Mouse (Mus musculus) bone marrow macrophage, adult 2 months (primary cell): Measurements from ENCODE around the gene Chst3.

Experiments used
- CTCF ChIP-seq: IDR thresholded peaks from 2 replicates; pipeline ENCODE4 v1.5.1; 2012; ENCODE audit warnings: low read depth, mild to moderate bottlenecking, low read length, moderate library complexity
- POLR2A ChIP-seq: IDR thresholded peaks from 2 replicates; pipeline ENCODE4 v1.6.1; 2012; ENCODE audit warnings: mild to moderate bottlenecking, low read depth, low read length, borderline replicate concordance

DNA sequence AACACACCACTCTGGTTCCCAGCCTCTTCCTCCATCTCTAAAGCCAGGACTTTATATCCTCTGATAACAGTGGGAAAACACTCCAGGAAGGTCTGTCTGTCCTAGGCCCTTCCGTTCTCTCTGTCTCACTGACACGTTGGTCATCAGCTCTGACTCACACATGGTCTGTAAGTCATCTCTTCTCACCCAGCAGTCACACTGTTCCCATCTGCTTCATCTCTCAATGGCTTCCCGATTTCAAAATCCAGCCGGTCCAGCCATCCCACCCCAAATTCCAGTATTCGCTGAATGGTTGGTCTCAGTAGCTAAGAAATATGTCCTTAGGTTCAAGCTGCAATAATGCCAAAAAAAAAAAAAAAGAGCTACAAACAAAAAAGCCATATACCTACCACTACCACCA, 24.9 kb upstream of the Chst3 start:
- TF ChIP-seq POLR2A (no peak), CTCF (no peak)
